Mouse (Mus musculus): ENCODE data around the gene Elf2.
A peak's percentile ranks its signal among the peaks of the same experiment; 100 is the strongest.

Elf2 gene

GRCm38 (mm10) chr3:51340552-51341267, at the start of gene Elf2:
Elf2 (minus strand) TSS chr3:51340663.
- peak; percentile 70 for DNase-seq (ENCODE audit: low read depth, low spot score)

- DNase-seq (ENCODE audit: low read depth, low spot score), result no peak
Observed at GRCm38 (mm10) chr3:51388904-51389303, 48.4 kb upstream of the Elf2 start.

GRCm38 (mm10) chr3:51387868-51388381, 47.5 kb upstream of the Elf2 start:
- no peak for DNase-seq (ENCODE audit: low read depth, low spot score)

- DNase-seq (ENCODE audit: low read depth, low spot score), result no peak
Observed at GRCm38 (mm10) chr3:51387134-51387451, 46.6 kb upstream of the Elf2 start.

- peak; percentile 73 for DNase-seq (ENCODE audit: low read depth, low spot score)
Observed at GRCm38 (mm10) chr3:51386441-51387133, 46.1 kb upstream of the Elf2 start.

GRCm38 (mm10) chr3:51383409-51383808, 42.9 kb upstream of the Elf2 start:
- DNase-seq (ENCODE audit: low read depth, low spot score), result peak; percentile 83

GRCm38 (mm10) chr3:51380660-51381014, 40.2 kb upstream of the Elf2 start:
- no peak for DNase-seq (ENCODE audit: low read depth, low spot score)

- DNase-seq (ENCODE audit: low read depth, low spot score), result no peak
Observed at GRCm38 (mm10) chr3:51379786-51380659, 39.6 kb upstream of the Elf2 start.

GRCm38 (mm10) chr3:51378665-51378946, 38.1 kb upstream of the Elf2 start:
- DNase-seq (ENCODE audit: low read depth, low spot score), result no peak

GRCm38 (mm10) chr3:51377878-51378664, 37.6 kb upstream of the Elf2 start:
- no peak for DNase-seq (ENCODE audit: low read depth, low spot score)

GRCm38 (mm10) chr3:51375307-51376265, 35.1 kb upstream of the Elf2 start:
- DNase-seq (ENCODE audit: low read depth, low spot score), result no peak

- no peak for DNase-seq (ENCODE audit: low read depth, low spot score)
Observed at GRCm38 (mm10) chr3:51373544-51373943, 33.1 kb upstream of the Elf2 start.

GRCm38 (mm10) chr3:51372883-51373282, 32.4 kb upstream of the Elf2 start:
- DNase-seq (ENCODE audit: low read depth, low spot score), result no peak

- DNase-seq (ENCODE audit: low read depth, low spot score), result no peak
Observed at GRCm38 (mm10) chr3:51371826-51372225, 31.4 kb upstream of the Elf2 start.

- no peak for DNase-seq (ENCODE audit: low read depth, low spot score)
Observed at GRCm38 (mm10) chr3:51368011-51368410, 27.5 kb upstream of the Elf2 start.

GRCm38 (mm10) chr3:51366926-51367325, 26.5 kb upstream of the Elf2 start:
- DNase-seq (ENCODE audit: low read depth, low spot score), result no peak

- no peak for DNase-seq (ENCODE audit: low read depth, low spot score)
Observed at GRCm38 (mm10) chr3:51365517-51365882, 25.0 kb upstream of the Elf2 start.

- DNase-seq (ENCODE audit: low read depth, low spot score), result peak; percentile 82
Observed at GRCm38 (mm10) chr3:51364703-51365516, 24.4 kb upstream of the Elf2 start.

- no peak for DNase-seq (ENCODE audit: low read depth, low spot score)
Observed at GRCm38 (mm10) chr3:51361066-51361465, 20.6 kb upstream of the Elf2 start.

All from retina, adult 2 months (tissue).